Mouse (Mus musculus) kidney, postnatal 36 days (tissue): ENCODE results near the gene Mpg.
A peak's percentile ranks its signal among the peaks of the same experiment; 100 is the strongest.
"Not testable (repeated sequence)": the region's sequence is repeated elsewhere in the genome, so short reads cannot be mapped to it uniquely, and the experiment has no call there.

Experiments used
- DNase-seq, 2 experiments: peaks; one replicate each; pipeline ENCODE4 v3.0.0; 2021 to 2022; ENCODE audit warnings: mixed read lengths in 2 of 2

Mpg gene

GRCm38 (mm10) chr11:32226124-32226871, at the start of gene Mpg:
Gene Mpg, plus strand, starts transcription at chr11:32226505.
- DNase-seq = peak; percentile 90 to 95

- DNase-seq = no peak
Observed at GRCm38 (mm10) chr11:32178506-32178905, 47.8 kb upstream of the Mpg start.

GRCm38 (mm10) chr11:32181246-32181645, 45.1 kb upstream of the Mpg start:
- DNase-seq = no peak

GRCm38 (mm10) chr11:32181973-32182868, 44.1 kb upstream of the Mpg start:
- DNase-seq = peak; percentile 79 to 91

- no peak for DNase-seq
Observed at GRCm38 (mm10) chr11:32184469-32184868, 41.8 kb upstream of the Mpg start.

GRCm38 (mm10) chr11:32186031-32186430, 40.3 kb upstream of the Mpg start:
- no peak for DNase-seq

GRCm38 (mm10) chr11:32187256-32187655, 39.0 kb upstream of the Mpg start:
- no peak for DNase-seq

- DNase-seq = no peak
Observed at GRCm38 (mm10) chr11:32188881-32189280, 37.4 kb upstream of the Mpg start.

GRCm38 (mm10) chr11:32189434-32189833, 36.9 kb upstream of the Mpg start:
- no peak for DNase-seq

- peak; percentile 13 to 30 for DNase-seq
Observed at GRCm38 (mm10) chr11:32190119-32190518, 36.2 kb upstream of the Mpg start.

- no peak for DNase-seq
Observed at GRCm38 (mm10) chr11:32190603-32191110, 35.6 kb upstream of the Mpg start.

GRCm38 (mm10) chr11:32193156-32193555, 33.1 kb upstream of the Mpg start:
- DNase-seq = no peak

- no peak for DNase-seq
Observed at GRCm38 (mm10) chr11:32194086-32194485, 32.2 kb upstream of the Mpg start.

GRCm38 (mm10) chr11:32194626-32195025, 31.7 kb upstream of the Mpg start:
- no peak for DNase-seq

- DNase-seq = no peak
Observed at GRCm38 (mm10) chr11:32195867-32196540, 30.3 kb upstream of the Mpg start.

GRCm38 (mm10) chr11:32196727-32197126, 29.6 kb upstream of the Mpg start:
- no peak for DNase-seq

GRCm38 (mm10) chr11:32197766-32198165, 28.5 kb upstream of the Mpg start:
- DNase-seq = no peak

GRCm38 (mm10) chr11:32198256-32198955, 27.9 kb upstream of the Mpg start:
- no peak for DNase-seq

GRCm38 (mm10) chr11:32199230-32199629, 27.1 kb upstream of the Mpg start:
- no peak for DNase-seq

GRCm38 (mm10) chr11:32200075-32200601, 26.2 kb upstream of the Mpg start, which contains the start of gene Il9r:
Gene Il9r, minus strand, starts transcription at chr11:32200279.
- DNase-seq = no peak

GRCm38 (mm10) chr11:32200992-32201391, 25.3 kb upstream of the Mpg start:
- DNase-seq = not testable (repeated sequence)
